In genomic region chr12:16006286-16006685, GRCm38 (mm10) we compare ENCODE assay signal across 22 mouse cellular contexts.
DNase-seq lines count a peak whose midpoint lies in the region; ATAC-seq and TF ChIP-seq lines count a peak whose summit lies in the region.
"Had no signal": no experiment of that assay in that cellular context is flagged by ENCODE, and none has a peak within 500 bp of the region (broad histone marks: within the 10 kb centered on the region; RNA-seq: fewer than 3 reads in every experiment).

No protein-coding gene starts in this region.

- intact Hi-C loops in heart, postnatal 14 days (cut with DNase I), result loop anchor here (5.0 kb wide), 1 partner anchor 399 kb away; no protein-coding TSS in a partner anchor

- 90% methylated on average over 5 of the region's 5 CpGs for WGBS in heart, embryonic 12.5 days
- WGBS in heart, embryonic 10.5 days, result 94% methylated on average over 5 of the region's 5 CpGs
- WGBS in heart, postnatal 0 days, result 86% methylated on average over 5 of the region's 5 CpGs
- 79% methylated on average over 5 of the region's 5 CpGs for WGBS in liver, embryonic 12.5 days (ENCODE audit: insufficient replicate concordance)

- in situ Hi-C loops in Patski (cut with MboI; ENCODE audit: low pct_unique_long_range_greater_than_20kb), result loop anchor here (5.0 kb wide), 2 partner anchors 94 to 189 kb away; partner anchors contain the start of gene Trib2

- POLR2A ChIA-PET in Patski (lab: Charles Lee), result no interaction called here

- no peaks in the 10 kb centered on the region for H3K36me3 ChIP-seq in heart, embryonic 12.5 days
- no peaks in the 10 kb centered on the region for H3K36me3 ChIP-seq in heart, embryonic 10.5 days
- no peaks in the 10 kb centered on the region for H3K36me3 ChIP-seq in heart, postnatal 0 days (replicated peaks; ENCODE audit: control insufficient read depth, insufficient read depth, low read length)
- H3K36me3 ChIP-seq in myocyte (ENCODE audit: control insufficient read depth, insufficient read depth), result no peaks in the 10 kb centered on the region
- H3K36me3 ChIP-seq in liver, embryonic 12.5 days, result no peaks in the 10 kb centered on the region
- H3K36me3 ChIP-seq: forebrain, embryonic 12.5 days; hindbrain, embryonic 13.5 days; limb, embryonic 12.5 days; lung, embryonic 15.5 days; midbrain, embryonic 12.5 days had no signal

- H3K9ac ChIP-seq in heart, embryonic 12.5 days, result no peak overlapping the region
- no peak overlapping the region for H3K9ac ChIP-seq in heart, postnatal 0 days (replicated peaks; ENCODE audit: low read depth, low read length)
- H3K9ac ChIP-seq in liver, embryonic 12.5 days, result no peak overlapping the region
- H3K9ac ChIP-seq: forebrain, embryonic 12.5 days; forebrain, postnatal 0 days; hindbrain, embryonic 13.5 days; limb, embryonic 12.5 days; lung, embryonic 15.5 days; midbrain, embryonic 12.5 days had no signal

- CTCF ChIA-PET in Patski (lab: Charles Lee), result interaction anchor here (1.1 kb wide), 2 partner anchors 9 to 20 kb away, joined by 3 to 5 read pairs; no protein-coding TSS in a partner anchor

- no peak for TF ChIP-seq CTCF in heart, postnatal 0 days (IDR thresholded peaks at IDR 0.05; ENCODE audit: low read depth)
- no peak for TF ChIP-seq CTCF in Patski (IDR thresholded peaks at IDR 0.05)

- TF ChIP-seq EP300 in heart, postnatal 0 days (IDR thresholded peaks at IDR 0.05; ENCODE audit: low read depth), result no peak

- DNase-seq in heart, embryonic 10.5 days (ENCODE audit: low spot score), result no peak
- DNase-seq in heart, postnatal 0 days (ENCODE audit: low spot score), result no peak
- no peak for DNase-seq in heart, postnatal 14 days
- no peak for DNase-seq in Patski (ENCODE audit: low read depth, low spot score)
- DNase-seq in kidney, adult 11 months, result no peak
- DNase-seq: adrenal gland, postnatal 14 days; B cell, adult 2 months; cerebellum, adult 11-12 months; cerebellum, postnatal 10 days; forebrain, postnatal 0 days; kidney, postnatal 25 days had no signal

- H3K27me3 ChIP-seq in heart, embryonic 12.5 days (replicated peaks), result no peaks in the 10 kb centered on the region
- H3K27me3 ChIP-seq in heart, embryonic 10.5 days (ENCODE audit: insufficient read depth, poor library complexity, severe bottlenecking), result no peaks in the 10 kb centered on the region
- H3K27me3 ChIP-seq in heart, postnatal 0 days (ENCODE audit: control insufficient read depth, insufficient read depth, low read length), result no peaks in the 10 kb centered on the region
- H3K27me3 ChIP-seq in Patski, result no peaks in the 10 kb centered on the region
- no peaks in the 10 kb centered on the region for H3K27me3 ChIP-seq in myocyte (ENCODE audit: control insufficient read depth, insufficient read depth, insufficient read length)
- H3K27me3 ChIP-seq in liver, embryonic 12.5 days (replicated peaks), result no peaks in the 10 kb centered on the region
- H3K27me3 ChIP-seq: CH12.LX; forebrain, embryonic 12.5 days; hindbrain, embryonic 13.5 days; limb, embryonic 12.5 days; lung, embryonic 15.5 days; midbrain, embryonic 12.5 days had no signal

- no peaks in the 10 kb centered on the region for H3K79me2 ChIP-seq in myocyte (ENCODE audit: control insufficient read depth, insufficient read depth)

- no peaks in the 10 kb centered on the region for H3K9me3 ChIP-seq in heart, embryonic 12.5 days (replicated peaks)
- no peaks in the 10 kb centered on the region for H3K9me3 ChIP-seq in heart, embryonic 10.5 days
- H3K9me3 ChIP-seq in heart, postnatal 0 days (replicated peaks; ENCODE audit: control insufficient read depth, low read length), result no peaks in the 10 kb centered on the region
- H3K9me3 ChIP-seq in liver, embryonic 12.5 days (replicated peaks), result no peaks in the 10 kb centered on the region
- H3K9me3 ChIP-seq: forebrain, embryonic 12.5 days; hindbrain, embryonic 13.5 days; limb, embryonic 12.5 days; lung, embryonic 15.5 days; midbrain, embryonic 12.5 days had no signal

- no peak for ATAC-seq in heart, embryonic 12.5 days (ENCODE audit: insufficient number of reproducible peaks, low FRiP score)
- ATAC-seq in heart, postnatal 0 days (ENCODE audit: insufficient read depth, low read depth), result no peak
- peak; percentile 41 for ATAC-seq in Patski
- ATAC-seq in liver, embryonic 12.5 days, result no peak
- ATAC-seq: forebrain, postnatal 0 days; intestine, postnatal 0 days had no signal

- no peak overlapping the region for H3ac ChIP-seq in myocyte (ENCODE audit: control insufficient read depth, insufficient read length)

- peaks cover 27% of the 10 kb centered on the region for H3K4me1 ChIP-seq in heart, embryonic 12.5 days (replicated peaks)
- H3K4me1 ChIP-seq in heart, embryonic 10.5 days, result peaks cover 27% of the 10 kb centered on the region
- peaks cover 41% of the 10 kb centered on the region for H3K4me1 ChIP-seq in heart, postnatal 0 days (ENCODE audit: control insufficient read depth, insufficient read depth)
- H3K4me1 ChIP-seq in liver, embryonic 12.5 days, result peaks cover 22% of the 10 kb centered on the region
- H3K4me1 ChIP-seq: hindbrain, embryonic 13.5 days; lung, embryonic 15.5 days; midbrain, embryonic 12.5 days had no signal

- no peak for TF ChIP-seq POLR2A in myocyte (IDR thresholded peaks at IDR 0.05; ENCODE audit: insufficient read length, low read depth)

- no peak overlapping the region for H3K4me2 ChIP-seq in heart, embryonic 12.5 days
- no peak overlapping the region for H3K4me2 ChIP-seq in heart, postnatal 0 days (ENCODE audit: low read depth, low read length)
- H3K4me2 ChIP-seq in myocyte (ENCODE audit: low read depth), result peak overlapping the region; percentile 75
- H3K4me2 ChIP-seq in liver, embryonic 12.5 days, result no peak overlapping the region
- H3K4me2 ChIP-seq: forebrain, embryonic 12.5 days; hindbrain, embryonic 13.5 days; limb, embryonic 12.5 days; lung, embryonic 15.5 days; midbrain, embryonic 12.5 days had no signal

- H3K27ac ChIP-seq in heart, embryonic 12.5 days (ENCODE audit: poor library complexity, severe bottlenecking), result 0 out of 2 replicates have a peak overlapping the region, but pooled peaks have one; percentile 6
- H3K27ac ChIP-seq in heart, embryonic 10.5 days, result no peak overlapping the region
- H3K27ac ChIP-seq in heart, postnatal 0 days (ENCODE audit: low read depth), result peak overlapping the region; percentile 40
- no peak overlapping the region for H3K27ac ChIP-seq in liver, embryonic 12.5 days
- H3K27ac ChIP-seq: forebrain, embryonic 12.5 days; hindbrain, embryonic 13.5 days; left cerebral cortex, adult 2 months; limb, embryonic 12.5 days; lung, embryonic 15.5 days; midbrain, embryonic 12.5 days had no signal

- H3K4me3 ChIP-seq in heart, embryonic 12.5 days, result no peak overlapping the region
- no peak overlapping the region for H3K4me3 ChIP-seq in heart, embryonic 10.5 days
- no peak overlapping the region for H3K4me3 ChIP-seq in heart, postnatal 0 days (ENCODE audit: low read depth, low read length)
- no peak overlapping the region for H3K4me3 ChIP-seq in myocyte
- no peak overlapping the region for H3K4me3 ChIP-seq in liver, embryonic 12.5 days
- H3K4me3 ChIP-seq: forebrain, embryonic 12.5 days; hindbrain, embryonic 13.5 days; left cerebral cortex, adult 2 months; limb, embryonic 12.5 days; lung, embryonic 15.5 days; midbrain, embryonic 12.5 days had no signal

TF ChIP-seq in myocyte, 11 proteins besides CTCF, POLR2A, EP300 and RAD21:
- TF ChIP-seq CEBPB (IDR thresholded peaks at IDR 0.05; ENCODE audit: insufficient read depth, poor library complexity, severe bottlenecking) (no peak), MYOD1 (IDR thresholded peaks at IDR 0.05; ENCODE audit: control insufficient read depth in 1 of 3, insufficient read length in 2 of 3, low read depth in 2 of 3) (no peak), REST (IDR thresholded peaks at IDR 0.05; ENCODE audit: insufficient read depth, insufficient read length) (no peak), POLR2AphosphoS2 (IDR thresholded peaks at IDR 0.05; ENCODE audit: insufficient read length, low read depth) (no peak), MYOG (IDR thresholded peaks at IDR 0.05; ENCODE audit: control insufficient read depth in 1 of 3, insufficient read depth in 1 of 3, insufficient read length in 2 of 3, low read depth in 2 of 3) (no peak)

Comparison
In these comparisons a context has a peak if more than half of its experiments do, and no peak if none do; other contexts are left out.
1. H3K27ac ChIP-seq: peak in heart, embryonic 12.5 days (single experiment) and heart, postnatal 0 days (single experiment); none in heart, embryonic 10.5 days (single experiment) and liver, embryonic 12.5 days (single experiment).